Mouse (Mus musculus) testis, adult 2 months (tissue): Measurements from ENCODE around the gene Hyal1. TPM values are rescaled to one million over a fixed set of nuclear protein-coding genes. Genes with fewer than 3 reads are reported as not detected.

Experiments used
- H3K27ac ChIP-seq: fragments of 200-500 bp; 2 replicates; pipeline ENCODE4 v1.5.1; 2012; ENCODE audit warnings: low read depth, low read length; ENCODE audit not compliant: control insufficient read depth, insufficient read depth
- H3K27me3 ChIP-seq: fragments of 200-500 bp; 2 replicates; pipeline ENCODE4 v1.6.1; 2012; ENCODE audit warnings: mild to moderate bottlenecking, low read length, moderate library complexity; ENCODE audit not compliant: control insufficient read depth, insufficient read depth
- H3K36me3 ChIP-seq: fragments of 200-500 bp; 2 replicates; pipeline ENCODE4 v1.6.1; 2012; ENCODE audit warnings: mild to moderate bottlenecking, low read length; ENCODE audit not compliant: control insufficient read depth, insufficient read depth
- H3K4me1 ChIP-seq: fragments of 200-500 bp; 2 replicates; pipeline ENCODE4 v1.6.1; 2012; ENCODE audit warnings: low read length; ENCODE audit not compliant: control insufficient read depth, insufficient read depth
- H3K4me3 ChIP-seq: fragments of 200-500 bp; 2 replicates; pipeline ENCODE4 v1.5.1; 2012; ENCODE audit warnings: low read depth, mild to moderate bottlenecking, low read length, moderate library complexity, mixed read lengths; ENCODE audit not compliant: control insufficient read depth
- CTCF ChIP-seq: fragments of 200-500 bp; IDR thresholded peaks from 2 replicates; pipeline ENCODE4 v1.5.1; 2012; ENCODE audit warnings: low read depth, mild to moderate bottlenecking, inconsistent platforms, low read length, moderate library complexity; ENCODE audit not compliant: control insufficient read depth, insufficient read depth, insufficient replicate concordance
- POLR2A ChIP-seq: fragments of 200-500 bp; IDR thresholded peaks from 2 replicates; pipeline ENCODE4 v1.6.1; 2012; ENCODE audit warnings: low read depth, mild to moderate bottlenecking, inconsistent platforms, low read length, moderate library complexity; ENCODE audit not compliant: control insufficient read depth
- polyA plus RNA-seq: library from polyadenylated mRNA; depleted of rRNA; stranded (reverse); fragments of >200 nt; gene quantifications from 2 replicates; pipeline ENCODE4 v1.2.3, GENCODE M21; 2012

Gene Hyal1
- polyA plus RNA-seq, 1 experiment: 4.0 TPM

GRCm38 (mm10) chr9:107550491-107551116, 26.1 kb upstream of the Hyal1 start:
- H3K27ac ChIP-seq: peak overlapping the region; percentile 26
- H3K4me1 ChIP-seq: peaks cover 18% of the 10 kb centered on the region
- H3K4me3 ChIP-seq: peak overlapping the region; percentile 88
- TF ChIP-seq POLR2A: no peak
- TF ChIP-seq CTCF: no peak
- peaks cover 2% of the 10 kb centered on the region for H3K36me3 ChIP-seq
- no peaks in the 10 kb centered on the region for H3K27me3 ChIP-seq

DNA sequence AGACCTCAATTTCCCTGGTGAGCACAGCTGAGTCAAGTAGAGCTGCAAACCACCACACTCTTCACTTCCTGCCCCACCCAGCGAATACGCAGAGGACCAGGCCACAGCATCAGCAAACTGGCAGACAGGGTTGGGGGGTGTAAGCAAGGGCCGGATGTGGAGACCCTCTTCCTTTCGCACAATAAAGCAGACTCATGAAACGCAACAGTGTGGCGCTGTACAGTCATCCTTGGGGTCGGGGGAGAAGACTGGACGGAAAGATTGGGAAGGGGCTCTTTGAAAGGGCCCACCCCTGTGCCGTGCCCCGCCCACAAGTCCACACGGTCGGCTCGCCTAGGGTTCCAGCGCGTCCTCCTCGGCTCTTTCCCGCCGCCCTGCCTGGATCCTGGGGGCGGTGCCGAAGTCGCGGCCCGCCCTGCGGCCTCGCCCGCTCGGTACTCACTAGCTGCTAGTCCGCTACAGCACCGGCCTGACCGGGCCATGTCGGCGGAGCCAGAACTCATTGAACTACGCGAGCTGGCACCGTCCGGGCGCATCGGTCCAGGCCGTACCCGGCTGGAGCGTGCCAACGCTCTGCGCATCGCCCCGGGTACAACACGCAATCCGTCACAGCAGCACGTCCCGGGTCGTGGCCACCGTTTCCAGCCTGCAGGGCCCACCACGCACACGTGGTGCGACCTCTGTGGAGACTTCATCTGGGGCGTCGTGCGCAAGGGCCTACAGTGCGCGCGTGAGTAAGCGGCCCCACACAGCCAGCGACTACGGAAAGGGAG, 25.4 kb upstream of the Hyal1 start, which contains the start of gene Rassf1:
Gene Rassf1 (plus strand): TSS at position 439 of the 773 bp plus-strand sequence.
- TF ChIP-seq CTCF (no peak), POLR2A (peak; percentile 25; the same call in 1 of the 2 replicates)
- Histone ChIP-seq H3K27ac (peak within 1 kb of the TSS; percentile 73), H3K4me1 (peaks cover 18% of the 10 kb centered on the region), H3K4me3 (peak within 1 kb of the TSS; percentile 88), H3K27me3 (no peaks in the 10 kb centered on the region), H3K36me3 (peaks cover 2% of the 10 kb centered on the region)

DNA sequence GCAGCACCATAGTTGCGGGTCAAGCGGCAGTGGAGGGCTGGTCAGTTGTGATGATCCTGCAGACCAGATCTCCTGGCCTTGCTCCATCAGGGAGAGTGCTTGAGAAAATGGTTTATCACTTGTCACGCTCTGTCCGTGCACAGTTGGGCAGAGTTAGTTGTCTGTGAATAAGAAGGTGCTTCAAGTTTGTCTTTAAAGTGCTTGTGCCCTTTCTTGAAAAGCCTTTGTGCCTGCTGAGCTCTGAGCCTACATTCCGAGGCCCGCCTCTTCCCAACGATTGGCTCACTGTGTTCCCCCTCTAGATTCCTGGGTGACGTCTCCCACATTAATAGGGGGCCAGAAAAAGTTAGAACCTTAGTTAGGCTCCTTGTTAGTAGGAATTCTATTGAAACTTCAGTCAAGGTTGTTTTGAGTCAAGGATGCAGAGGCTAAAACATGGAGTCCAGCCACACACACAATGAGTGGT, 24.8 kb upstream of the Hyal1 start:
- H3K36me3 ChIP-seq: peaks cover 2% of the 10 kb centered on the region
- peak overlapping the region; percentile 73 for H3K27ac ChIP-seq
- peaks cover 13% of the 10 kb centered on the region for H3K4me1 ChIP-seq
- H3K4me3 ChIP-seq: peak overlapping the region; percentile 88
- TF ChIP-seq CTCF (no peak), POLR2A (no peak; the same call in 1 of the 2 replicates)
- H3K27me3 ChIP-seq: no peaks in the 10 kb centered on the region

- Histone ChIP-seq H3K27me3 (no peaks in the 10 kb centered on the region), H3K4me3 (peak overlapping the region; percentile 88), H3K27ac (peak overlapping the region; percentile 76), H3K4me1 (peaks cover 10% of the 10 kb centered on the region), H3K36me3 (peaks cover 2% of the 10 kb centered on the region)
- no peak for TF ChIP-seq CTCF
- TF ChIP-seq POLR2A: no peak
Measured at GRCm38 (mm10) chr9:107552690-107553393, 23.9 kb upstream of the Hyal1 start.

GRCm38 (mm10) chr9:107553541-107554318, 23.0 kb upstream of the Hyal1 start:
- H3K4me3 ChIP-seq: peak overlapping the region; percentile 88
- H3K4me1 ChIP-seq: peaks cover 10% of the 10 kb centered on the region
- no peaks in the 10 kb centered on the region for H3K27me3 ChIP-seq
- no peaks in the 10 kb centered on the region; the same call in 1 of the 2 replicates for H3K36me3 ChIP-seq
- peak overlapping the region; percentile 76 for H3K27ac ChIP-seq
- TF ChIP-seq POLR2A: no peak
- TF ChIP-seq CTCF: no peak

DNA sequence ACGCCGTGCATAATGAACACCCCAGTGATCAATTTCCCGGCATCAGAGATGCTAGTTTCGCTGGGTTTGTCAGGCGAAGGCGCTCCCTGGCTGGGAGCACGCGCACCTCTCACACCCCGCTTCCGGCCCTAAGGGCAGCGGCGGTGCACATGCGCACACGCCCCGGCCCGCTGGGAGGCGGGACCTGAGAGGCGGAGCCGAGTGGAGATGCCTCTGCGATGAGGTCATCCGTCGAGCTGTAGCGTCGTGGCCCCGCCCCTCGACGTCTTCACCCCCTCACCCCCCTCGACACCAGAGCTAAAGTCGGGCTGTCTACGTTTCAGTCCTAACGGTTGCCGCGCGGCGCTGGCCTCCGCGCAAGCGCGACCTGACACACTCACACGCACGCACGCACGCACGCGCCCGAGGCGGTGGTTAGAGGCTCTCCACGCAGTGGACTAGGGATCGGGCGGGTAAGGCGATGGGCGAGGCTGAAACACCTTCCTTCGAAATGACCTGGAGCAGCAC, 22.4 kb upstream of the Hyal1 start:
- Histone ChIP-seq H3K4me1 (peaks cover 10% of the 10 kb centered on the region), H3K4me3 (peak overlapping the region; percentile 88), H3K36me3 (no peaks in the 10 kb centered on the region; the same call in 1 of the 2 replicates), H3K27me3 (no peaks in the 10 kb centered on the region), H3K27ac (peak overlapping the region; percentile 93)
- TF ChIP-seq POLR2A: peak; percentile 99
- TF ChIP-seq CTCF: no peak
